Mouse (Mus musculus): ENCODE results near the gene Dld. TPM values are rescaled to one million over a fixed set of nuclear protein-coding genes. Genes with fewer than 3 reads are reported as not detected.

Gene Dld
- total and polyA plus RNA-seq, 3 experiments, result 61.2 to 109 (median 79.8) TPM

- dilution Hi-C loops (cut with MboI; ENCODE audit: extremely low pct_ligation_motif_present, extremely low pct_unique_long_range_greater_than_20kb, low sequenced_read_pairs), result no loop called here
- Histone ChIP-seq H3K27ac (ENCODE audit: insufficient read depth, low read depth) (no peak overlapping the region), H3K9ac (ENCODE audit: insufficient read depth, low read depth) (no peak overlapping the region), H3K4me2 (ENCODE audit: insufficient read depth, low read depth, poor library complexity, severe bottlenecking) (no peak overlapping the region), H3K36me3 (replicated peaks in 1 of 2; ENCODE audit: control insufficient read depth in 1 of 2, insufficient read depth in 1 of 2, low read length in 1 of 2) (no peaks in the 10 kb centered on the region), H3K4me1 (ENCODE audit: control insufficient read depth in 1 of 2, insufficient read depth in 2 of 2) (peaks cover 0 to 3% of the 10 kb centered on the region in 2 experiments; a peak in 1 of 4 replicates), H3K4me3 (replicated peaks in 1 of 3; ENCODE audit: low read depth in 2 of 3, low read length in 2 of 3, poor library complexity in 1 of 3) (no peak overlapping the region), H3K9me3 (replicated peaks; ENCODE audit: low read length) (no peaks in the 10 kb centered on the region), H3K27me3 (replicated peaks) (no peaks in the 10 kb centered on the region), H3K79me2 (replicated peaks; ENCODE audit: control insufficient read depth, extremely low read depth, insufficient read depth, poor library complexity, severe bottlenecking) (no peaks in the 10 kb centered on the region)
- no peak for DNase-seq (ENCODE audit: extremely low read depth)
- in situ Hi-C loops (cut with MboI; ENCODE audit: low pct_ligation_motif_present, low pct_unique_long_range_greater_than_20kb, low sequenced_read_pairs), result no loop called here
- TF ChIP-seq ELF1 (IDR thresholded peaks at IDR 0.05; ENCODE audit: low read depth, low read length), result no peak
- TF ChIP-seq TCF12 (IDR thresholded peaks at IDR 0.05; ENCODE audit: low read depth, low read length), result no peak
These were observed 57.7 kb downstream of the Dld start for GRCm38 (mm10) chr12:31293361-31294142.

- in situ Hi-C loops (cut with MboI; ENCODE audit: low pct_ligation_motif_present, low pct_unique_long_range_greater_than_20kb, low sequenced_read_pairs) (no loop called here), dilution Hi-C loops (cut with MboI; ENCODE audit: extremely low pct_ligation_motif_present, extremely low pct_unique_long_range_greater_than_20kb, low sequenced_read_pairs) (no loop called here)
- Histone ChIP-seq H3K79me2 (replicated peaks; ENCODE audit: control insufficient read depth, extremely low read depth, insufficient read depth, poor library complexity, severe bottlenecking) (no peaks in the 10 kb centered on the region), H3K4me2 (ENCODE audit: insufficient read depth, low read depth, poor library complexity, severe bottlenecking) (no peak overlapping the region), H3K4me1 (ENCODE audit: control insufficient read depth in 1 of 2, insufficient read depth in 2 of 2) (peaks cover 0 to 3% of the 10 kb centered on the region in 2 experiments; a peak in 1 of 4 replicates), H3K27me3 (replicated peaks) (no peaks in the 10 kb centered on the region), H3K9ac (ENCODE audit: insufficient read depth, low read depth) (0 out of 2 replicates have a peak overlapping the region, but pooled peaks have one; percentile 16), H3K4me3 (replicated peaks in 1 of 3; ENCODE audit: low read depth in 2 of 3, low read length in 2 of 3, poor library complexity in 1 of 3) (no peak overlapping the region), H3K27ac (ENCODE audit: insufficient read depth, low read depth) (no peak overlapping the region), H3K36me3 (replicated peaks in 1 of 2; ENCODE audit: control insufficient read depth in 1 of 2, insufficient read depth in 1 of 2, low read length in 1 of 2) (no peaks in the 10 kb centered on the region), H3K9me3 (replicated peaks; ENCODE audit: low read length) (no peaks in the 10 kb centered on the region)
- TF ChIP-seq CHD1 (IDR thresholded peaks at IDR 0.05; ENCODE audit: low read depth, low read length), result no peak
- TF ChIP-seq ZC3H11A (IDR thresholded peaks at IDR 0.05; ENCODE audit: low read depth, low read length), result no peak
- no peak for TF ChIP-seq GABPA (IDR thresholded peaks at IDR 0.05; ENCODE audit: insufficient replicate concordance, low read depth, low read length)
- no peak for TF ChIP-seq CHD2 (IDR thresholded peaks at IDR 0.05; ENCODE audit: low read length)
- no peak for TF ChIP-seq JUN (IDR thresholded peaks at IDR 0.05; ENCODE audit: insufficient read depth, low read depth, low read length)
- no peak for TF ChIP-seq RAD21 (IDR thresholded peaks at IDR 0.05; ENCODE audit: low read depth, low read length)
- TF ChIP-seq RCOR1 (conservative IDR thresholded peaks at IDR 0.05; ENCODE audit: low read depth, low read length), result no peak
- no peak for TF ChIP-seq JUND (conservative IDR thresholded peaks at IDR 0.05; ENCODE audit: low read depth, low read length)
- TF ChIP-seq POLR2A (IDR thresholded peaks at IDR 0.05; ENCODE audit: low read depth, low read length), result no peak
- TF ChIP-seq TCF12 (IDR thresholded peaks at IDR 0.05; ENCODE audit: low read depth, low read length), result no peak
- no peak for TF ChIP-seq MAFK (IDR thresholded peaks at IDR 0.05; ENCODE audit: insufficient replicate concordance, low read length)
- no peak for TF ChIP-seq POLR2AphosphoS2 (IDR thresholded peaks at IDR 0.05; ENCODE audit: low read depth, low read length)
- TF ChIP-seq NELFE (IDR thresholded peaks at IDR 0.05; ENCODE audit: low read depth, low read length), result no peak
- no peak for TF ChIP-seq KAT2A (IDR thresholded peaks at IDR 0.05; ENCODE audit: insufficient replicate concordance, low read length)
- TF ChIP-seq BHLHE40 (IDR thresholded peaks at IDR 0.05; ENCODE audit: low read depth, low read length), result no peak
- TF ChIP-seq ETS1 (conservative IDR thresholded peaks at IDR 0.05; ENCODE audit: low read depth, low read length), result no peak
- no peak for TF ChIP-seq MAZ (IDR thresholded peaks at IDR 0.05; ENCODE audit: low read depth, low read length)
- TF ChIP-seq MXI1 (IDR thresholded peaks at IDR 0.05; ENCODE audit: low read depth, low read length), result no peak
- no peak for TF ChIP-seq MEF2A (IDR thresholded peaks at IDR 0.05; ENCODE audit: borderline replicate concordance, low read depth, low read length)
- TF ChIP-seq MAX (IDR thresholded peaks at IDR 0.05; ENCODE audit: low read length), result no peak
- DNase-seq (ENCODE audit: extremely low read depth), result no peak
These were observed 60.3 kb downstream of the Dld start for GRCm38 (mm10) chr12:31290951-31291350.

Data from CH12.LX (cell line).